In the genomic region with DNA sequence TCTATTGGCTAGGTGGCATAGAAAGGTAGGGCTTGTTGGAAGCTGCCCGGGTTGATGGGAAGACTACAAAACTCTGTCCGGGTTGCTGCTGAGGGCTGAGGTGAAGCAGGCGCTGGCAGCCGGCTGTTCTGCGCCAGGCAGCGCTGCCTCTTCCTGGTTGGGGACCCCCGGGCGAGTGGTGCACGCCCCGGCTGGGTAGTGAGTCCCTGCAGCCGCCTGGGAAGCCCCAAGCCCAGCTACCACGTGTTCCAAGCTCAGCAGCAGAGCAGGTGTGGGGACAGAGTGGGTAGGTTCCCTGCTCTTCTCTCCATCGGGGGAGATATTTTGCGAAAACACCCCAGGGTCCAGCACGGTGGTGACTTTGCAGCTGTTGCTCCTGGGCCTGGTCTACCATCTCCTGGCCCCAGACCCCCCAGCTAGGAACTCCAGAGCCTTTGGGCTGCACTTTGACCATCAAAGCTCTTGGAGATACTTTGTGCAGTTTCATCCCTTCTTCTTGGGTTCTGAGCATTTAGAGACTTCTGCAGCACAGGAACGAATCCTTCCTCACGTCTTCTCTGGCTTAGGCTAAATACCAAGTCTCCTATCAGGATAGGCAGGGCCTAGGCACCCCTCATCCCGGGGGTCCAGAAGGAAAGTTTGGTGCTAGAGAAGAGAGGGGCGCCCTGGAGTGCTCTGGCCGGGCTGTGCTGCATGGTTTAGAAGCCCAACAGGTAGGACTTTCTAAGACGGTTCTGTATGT, we compare ENCODE assay signal across 7 mouse cellular contexts. TPM values are rescaled to one million over a fixed set of nuclear protein-coding genes. Genes with fewer than 3 reads are reported as not detected.
DNase-seq lines count a peak whose midpoint lies in the region; ATAC-seq and TF ChIP-seq lines count a peak whose summit lies in the region.

No protein-coding gene starts in this region.

- ATAC-seq in limb, embryonic 15.5 days (ENCODE audit: insufficient number of reproducible peaks, low FRiP score, low TSS enrichment, low read depth), result no peak

- no peak for TF ChIP-seq CTCF in olfactory bulb, adult 2 months (IDR thresholded peaks at IDR 0.05; ENCODE audit: insufficient read depth, low read depth, low read length)

- peak overlapping the region; percentile 89 for H3K4me2 ChIP-seq in limb, embryonic 15.5 days

- H3K4me1 ChIP-seq in limb, embryonic 15.5 days, result peaks cover 34% of the 10 kb centered on the region
- peaks cover 20% of the 10 kb centered on the region for H3K4me1 ChIP-seq in olfactory bulb, adult 2 months (ENCODE audit: control insufficient read depth, insufficient read depth, low read length)

- WGBS in limb, embryonic 15.5 days, result 5% methylated on average over 21 of the region's 21 CpGs
- WGBS in olfactory bulb, adult 2 months, result 4% methylated on average over 21 of the region's 21 CpGs

- H3K9ac ChIP-seq in limb, embryonic 15.5 days, result peak overlapping the region; percentile 66

- H3K9me3 ChIP-seq in limb, embryonic 15.5 days, result no peaks in the 10 kb centered on the region

- peaks cover 12% of the 10 kb centered on the region for H3K27me3 ChIP-seq in limb, embryonic 15.5 days

- H3K4me3 ChIP-seq in limb, embryonic 15.5 days, result peak overlapping the region; percentile 82
- peak overlapping the region; percentile 58 for H3K4me3 ChIP-seq in olfactory bulb, adult 2 months (ENCODE audit: insufficient read depth, low read depth, low read length)

- DNase-seq in right cerebral cortex, postnatal 25 days, result peak; percentile 18
- DNase-seq in right cerebral cortex, adult 18-20 months, result no peak
- DNase-seq in brain, adult 2 months (ENCODE audit: low read depth, low spot score), result peak; percentile 22
- DNase-seq in forelimb bud, embryonic 11.5 days (ENCODE audit: low read depth, low spot score), result peak; percentile 28
- no peak for DNase-seq in layer of hippocampus, adult 8-10 months (ENCODE audit: low spot score in 2 of 2)

- H3K27ac ChIP-seq in limb, embryonic 15.5 days, result peak overlapping the region; percentile 92
- peak overlapping the region; percentile 55 for H3K27ac ChIP-seq in olfactory bulb, adult 2 months (ENCODE audit: insufficient read depth, low read depth, low read length)

- 0 out of 2 replicates have a peak, but pooled peaks cover 2% of the 10 kb centered on the region for H3K36me3 ChIP-seq in limb, embryonic 15.5 days

- TF ChIP-seq POLR2A in olfactory bulb, adult 2 months (IDR thresholded peaks at IDR 0.05; ENCODE audit: insufficient read depth, low read depth, low read length), result no peak

RNA-seq across cellular contexts. Expression of gene Chst11, which starts 1.1 kb away (rescaled TPM):
- 3.0 and 3.7 TPM in 2 replicates for polyA plus RNA-seq in limb, embryonic 15.5 days (2015; fragmentation: Nextera tagmentation; extraction: Ambion mirVana)
- not detected in 2 replicates for polyA plus RNA-seq in olfactory bulb, adult 2 months (2012; ENCODE audit: insufficient read depth, insufficient read length, low replicate concordance, missing spikeins)
- 10 to 100 TPM; 50.0 to 55.8 (median 50.9) TPM for total RNA-seq in layer of hippocampus, adult 8-10 months (2022)

Comparison
In these comparisons a context has a peak if more than half of its experiments do, and no peak if none do; other contexts are left out.
1. DNase-seq: peak in right cerebral cortex, postnatal 25 days (single experiment), brain, adult 2 months (single experiment) and forelimb bud, embryonic 11.5 days (single experiment); none in right cerebral cortex, adult 18-20 months (single experiment) and layer of hippocampus, adult 8-10 months (0 of 2).